Mouse (Mus musculus): ENCODE results near the gene Zfp882. TPM values are rescaled to one million over a fixed set of nuclear protein-coding genes. Genes with fewer than 3 reads are reported as not detected.
"Not testable (repeated sequence)": the region's sequence is repeated elsewhere in the genome, so short reads cannot be mapped to it uniquely, and the experiment has no call there.

Zfp882 gene
- polyA plus RNA-seq, 1 experiment from 2014 or later = 15.1 TPM

DNA sequence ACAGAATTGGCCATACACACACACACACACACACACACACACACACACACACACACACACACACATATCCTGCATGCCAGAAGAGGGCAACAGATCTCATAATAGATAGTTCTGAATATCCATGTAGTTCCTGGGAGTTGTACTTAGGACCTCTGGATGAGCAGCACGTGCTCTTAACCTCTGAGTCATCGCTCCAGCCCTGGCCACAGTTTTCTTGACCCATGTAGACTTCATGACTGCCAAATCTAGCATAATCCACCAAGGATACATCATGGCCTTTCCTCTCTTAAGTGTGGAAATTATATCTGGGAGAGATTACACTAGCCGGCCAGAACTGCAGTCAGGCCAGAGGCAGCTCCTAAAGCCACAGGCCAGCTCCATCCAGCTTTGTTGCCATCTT, 18.1 kb downstream of the Zfp882 start:
- Histone ChIP-seq H3K9ac (no peak overlapping the region), H3K4me2 (no peak overlapping the region), H3K4me3 (no peak overlapping the region), H3K27me3 (no peaks in the 10 kb centered on the region), H3K9me3 (replicated peaks) (no peaks in the 10 kb centered on the region), H3K4me1 (peaks cover 12% of the 10 kb centered on the region), H3K36me3 (ENCODE audit: poor library complexity, severe bottlenecking) (peaks cover 32% of the 10 kb centered on the region), H3K27ac (no peak overlapping the region)
- WGBS = 94% methylated on average over 3 of the region's 3 CpGs
- ATAC-seq = no peak

- ATAC-seq = no peak
- no peaks in the 10 kb centered on the region for H3K9me3 ChIP-seq (replicated peaks)
Measured at GRCm38 (mm10) chr8:71927779-71928178, 19.4 kb downstream of the Zfp882 start.

GRCm38 (mm10) chr8:71938037-71938436, 29.6 kb downstream of the Zfp882 start:
- ATAC-seq; H3K9me3 ChIP-seq (replicated peaks); H3K9ac ChIP-seq; H3K4me1 ChIP-seq; H3K4me2 ChIP-seq; H3K4me3 ChIP-seq; H3K27ac ChIP-seq; H3K27me3 ChIP-seq: not testable (repeated sequence)
- H3K36me3 ChIP-seq (ENCODE audit: poor library complexity, severe bottlenecking) = peaks cover 13% of the 10 kb centered on the region
- 86% methylated on average over 2 of the region's 2 CpGs for WGBS

More at GRCm38 (mm10) chr8:71927779-71928178, 19.4 kb downstream of the Zfp882 start:
- peaks cover 36% of the 10 kb centered on the region for H3K36me3 ChIP-seq (ENCODE audit: poor library complexity, severe bottlenecking)
- peaks cover 12% of the 10 kb centered on the region for H3K4me1 ChIP-seq
- no peak overlapping the region for H3K27ac ChIP-seq
- no peak overlapping the region for H3K4me3 ChIP-seq
- no peak overlapping the region for H3K4me2 ChIP-seq
- no peaks in the 10 kb centered on the region for H3K27me3 ChIP-seq
- H3K9ac ChIP-seq = no peak overlapping the region

- 90% methylated on average over 2 of the region's 2 CpGs for WGBS
- no peak overlapping the region for H3K9ac ChIP-seq
Measured at GRCm38 (mm10) chr8:71940293-71941208, 32.1 kb downstream of the Zfp882 start.

DNA sequence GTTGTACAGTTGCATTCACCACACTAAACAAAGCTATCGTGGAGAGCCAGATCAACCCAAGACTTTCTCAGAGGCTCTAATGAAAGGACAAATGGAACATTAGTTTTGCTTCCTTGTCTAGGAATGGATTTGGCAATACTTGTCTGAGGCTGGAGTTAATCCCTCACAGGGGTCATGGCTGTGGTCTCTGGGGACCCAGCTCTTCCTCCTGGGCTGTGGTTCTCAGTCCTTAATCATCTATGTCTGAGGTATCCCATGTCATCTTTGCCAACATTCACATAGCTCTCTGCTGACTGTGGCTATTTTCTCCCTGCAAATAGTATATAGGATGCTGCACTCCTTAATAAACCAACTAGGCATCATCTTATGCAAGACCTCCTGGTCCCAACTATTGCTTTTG, 33.4 kb downstream of the Zfp882 start:
- no peak for ATAC-seq
- no peaks in the 10 kb centered on the region for H3K36me3 ChIP-seq (ENCODE audit: poor library complexity, severe bottlenecking)
- no peaks in the 10 kb centered on the region for H3K4me1 ChIP-seq
- H3K27ac ChIP-seq = no peak overlapping the region
- no peak overlapping the region for H3K9ac ChIP-seq
- no peak overlapping the region for H3K4me2 ChIP-seq
- no peak overlapping the region for H3K4me3 ChIP-seq
- H3K27me3 ChIP-seq = 0 out of 2 replicates have a peak, but pooled peaks cover 4% of the 10 kb centered on the region
- no peaks in the 10 kb centered on the region for H3K9me3 ChIP-seq (replicated peaks)
- WGBS = 87% methylated on average over 1 of the region's 1 CpGs

More at GRCm38 (mm10) chr8:71940293-71941208, 32.1 kb downstream of the Zfp882 start:
- H3K4me3 ChIP-seq = no peak overlapping the region
- no peaks in the 10 kb centered on the region for H3K9me3 ChIP-seq (replicated peaks)
- H3K4me1 ChIP-seq = no peaks in the 10 kb centered on the region
- ATAC-seq = no peak
- no peak overlapping the region for H3K27ac ChIP-seq
- H3K4me2 ChIP-seq = no peak overlapping the region
- no peaks in the 10 kb centered on the region for H3K36me3 ChIP-seq (ENCODE audit: poor library complexity, severe bottlenecking)
- H3K27me3 ChIP-seq = 0 out of 2 replicates have a peak, but pooled peaks cover 4% of the 10 kb centered on the region

DNA sequence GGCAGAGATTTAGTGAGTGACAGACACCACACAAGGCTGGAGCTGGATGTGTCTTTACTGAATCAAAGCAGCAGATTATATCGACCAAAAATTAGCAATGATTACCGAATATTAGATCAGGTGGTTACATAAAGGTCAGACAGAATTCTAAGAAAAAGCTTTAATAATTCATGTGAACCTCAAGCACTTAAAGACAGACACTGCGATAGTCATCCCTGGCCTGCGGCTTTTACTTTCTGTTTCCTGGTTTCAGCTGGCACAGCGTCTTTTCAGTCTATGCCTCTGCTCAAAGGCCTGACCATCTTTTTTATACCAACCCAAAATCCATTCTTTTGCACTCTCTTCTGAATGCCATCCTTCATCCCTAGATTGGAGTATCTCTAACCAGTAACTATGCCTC, 40.2 kb downstream of the Zfp882 start:
- Histone ChIP-seq H3K9me3 (replicated peaks) (no peaks in the 10 kb centered on the region), H3K27me3 (0 out of 2 replicates have a peak, but pooled peaks cover 4% of the 10 kb centered on the region), H3K4me1 (peaks cover 16% of the 10 kb centered on the region), H3K4me2 (no peak overlapping the region), H3K9ac (no peak overlapping the region), H3K36me3 (ENCODE audit: poor library complexity, severe bottlenecking) (peaks cover 4% of the 10 kb centered on the region; the same call in 1 of the 2 replicates), H3K27ac (no peak overlapping the region), H3K4me3 (no peak overlapping the region)
- WGBS = 94% methylated on average over 5 of the region's 5 CpGs
- ATAC-seq = no peak

GRCm38 (mm10) chr8:71950482-71951221, 42.2 kb downstream of the Zfp882 start, which contains the start of gene Zfp961:
Gene Zfp961, plus strand, starts transcription at chr8:71951038.
- WGBS = 3% methylated on average over 34 of the region's 34 CpGs
- ATAC-seq = peak; percentile 100
- H3K27me3 ChIP-seq = no peaks in the 10 kb centered on the region
- H3K36me3 ChIP-seq (ENCODE audit: poor library complexity, severe bottlenecking) = peaks cover 20% of the 10 kb centered on the region
- H3K4me3 ChIP-seq = peak within 1 kb of the TSS; percentile 73
- H3K9ac ChIP-seq = peak within 1 kb of the TSS; percentile 82
- H3K4me1 ChIP-seq = peaks cover 16% of the 10 kb centered on the region
- peak within 1 kb of the TSS; percentile 67 for H3K4me2 ChIP-seq
- H3K27ac ChIP-seq = peak within 1 kb of the TSS; percentile 76
- H3K9me3 ChIP-seq (replicated peaks) = peaks cover 10% of the 10 kb centered on the region

GRCm38 (mm10) chr8:71951436-71952161, 43.2 kb downstream of the Zfp882 start:
- Histone ChIP-seq H3K4me1 (peaks cover 16% of the 10 kb centered on the region), H3K27ac (0 out of 2 replicates have a peak overlapping the region, but pooled peaks have one; percentile 76), H3K36me3 (ENCODE audit: poor library complexity, severe bottlenecking) (peaks cover 21% of the 10 kb centered on the region), H3K9me3 (replicated peaks) (peaks cover 10% of the 10 kb centered on the region), H3K4me2 (peak overlapping the region; percentile 67), H3K9ac (peak overlapping the region; percentile 82), H3K4me3 (peak overlapping the region; percentile 73), H3K27me3 (no peaks in the 10 kb centered on the region)
- 34% methylated on average over 14 of the region's 14 CpGs for WGBS
- ATAC-seq = no peak

DNA sequence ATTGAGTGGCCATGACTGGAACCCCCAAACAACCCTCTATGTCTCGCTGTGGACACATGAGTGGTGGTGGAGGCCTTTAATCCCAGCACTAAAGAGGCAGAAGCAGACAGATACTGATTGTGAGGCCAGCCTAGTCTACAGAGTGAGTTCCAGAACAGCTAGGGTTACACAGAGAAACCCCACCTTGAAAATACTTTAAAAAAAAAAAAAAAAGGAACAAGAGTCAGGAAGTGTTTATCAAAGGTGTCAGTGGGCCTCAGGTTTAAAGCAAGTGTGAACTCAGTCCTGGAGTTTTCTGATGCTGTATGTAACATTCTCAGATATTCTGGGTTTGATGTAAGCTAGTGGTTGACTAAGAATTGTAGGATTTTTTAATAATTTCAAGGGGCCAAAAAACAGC, 44.1 kb downstream of the Zfp882 start:
- Histone ChIP-seq H3K4me3 (peak overlapping the region; percentile 73; the same call in 1 of the 2 replicates), H3K27me3 (no peaks in the 10 kb centered on the region), H3K27ac (no peak overlapping the region), H3K4me2 (peak overlapping the region; percentile 67), H3K36me3 (ENCODE audit: poor library complexity, severe bottlenecking) (peaks cover 22% of the 10 kb centered on the region), H3K9ac (peak overlapping the region; percentile 82; the same call in 1 of the 2 replicates), H3K4me1 (peaks cover 16% of the 10 kb centered on the region), H3K9me3 (replicated peaks) (peaks cover 10% of the 10 kb centered on the region)
- ATAC-seq = no peak
- WGBS = 94% methylated on average over 1 of the region's 1 CpGs

DNA sequence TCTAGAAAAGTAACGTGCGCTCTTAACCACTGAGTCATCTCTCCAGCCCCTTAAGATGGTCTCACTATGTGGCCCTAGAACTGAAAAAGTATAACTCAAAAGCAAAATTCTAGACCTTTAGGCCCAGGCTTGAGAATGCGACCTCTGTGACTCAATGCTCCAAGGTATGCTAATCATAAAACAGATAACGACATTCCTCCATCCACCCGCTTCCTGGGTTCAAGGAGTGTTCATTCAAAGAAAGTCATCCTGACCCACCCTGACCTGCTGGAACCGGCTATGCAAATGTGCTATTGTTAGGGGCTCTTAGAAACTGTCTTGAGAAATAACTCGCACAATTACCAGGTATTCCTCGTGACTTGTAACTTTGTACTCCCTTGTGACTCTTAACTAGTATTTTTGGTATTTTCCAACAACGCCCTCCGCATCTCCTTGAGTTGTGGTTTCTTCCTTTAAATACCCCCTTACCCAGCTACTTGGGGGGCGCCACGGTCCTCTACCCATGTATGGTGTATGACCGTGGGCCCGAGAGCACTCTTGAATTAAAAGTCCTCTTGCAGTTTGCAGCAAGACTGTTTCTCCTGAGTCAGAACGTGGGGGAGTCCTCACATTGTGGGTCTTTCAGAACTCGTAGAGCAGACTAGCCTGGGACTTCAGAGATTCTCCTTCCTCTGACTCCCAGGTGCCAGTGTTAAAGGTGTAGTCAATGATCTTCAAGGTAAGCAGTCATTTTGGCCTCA, 44.7 kb downstream of the Zfp882 start:
- not testable (repeated sequence) for H3K27me3 ChIP-seq; ATAC-seq; H3K9ac ChIP-seq; H3K4me3 ChIP-seq; H3K27ac ChIP-seq; H3K9me3 ChIP-seq (replicated peaks); H3K4me2 ChIP-seq
- peaks cover 16% of the 10 kb centered on the region for H3K4me1 ChIP-seq
- WGBS = 97% methylated on average over 16 of the region's 16 CpGs
- peaks cover 22% of the 10 kb centered on the region for H3K36me3 ChIP-seq (ENCODE audit: poor library complexity, severe bottlenecking)

DNA sequence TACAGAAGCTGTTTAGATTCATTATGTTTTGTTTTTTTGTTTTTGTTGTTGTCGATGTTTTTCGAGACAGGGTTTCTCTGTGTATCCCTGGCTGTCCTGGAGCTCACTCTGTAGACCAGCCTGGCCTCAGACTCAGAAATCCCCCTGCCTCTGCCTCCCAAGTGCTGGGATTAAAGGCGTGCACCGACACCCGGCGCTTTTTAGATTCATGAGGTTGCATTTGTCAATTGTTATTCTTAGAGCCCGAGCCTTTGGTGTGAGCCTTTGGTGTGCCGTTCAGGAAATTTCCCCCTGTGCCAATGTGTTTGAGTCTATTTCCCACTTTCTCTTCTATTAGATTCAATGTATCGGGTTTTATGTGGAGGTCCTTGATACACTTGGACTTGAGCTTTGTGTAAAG, 46.3 kb downstream of the Zfp882 start:
- no peak overlapping the region for H3K4me3 ChIP-seq
- H3K27ac ChIP-seq = no peak overlapping the region
- no peak overlapping the region for H3K4me2 ChIP-seq
- H3K27me3 ChIP-seq = no peaks in the 10 kb centered on the region
- WGBS = 98% methylated on average over 9 of the region's 9 CpGs
- peaks cover 10% of the 10 kb centered on the region for H3K9me3 ChIP-seq (replicated peaks)
- peaks cover 16% of the 10 kb centered on the region for H3K4me1 ChIP-seq
- peaks cover 25% of the 10 kb centered on the region for H3K36me3 ChIP-seq (ENCODE audit: poor library complexity, severe bottlenecking)
- H3K9ac ChIP-seq = no peak overlapping the region
- ATAC-seq = no peak
